Mouse (Mus musculus): ENCODE measurements around the gene Gm11596. TPM values are rescaled to one million over a fixed set of nuclear protein-coding genes. Genes with fewer than 3 reads are reported as not detected.

Gene Gm11596
- polyA plus RNA-seq, 1 experiment from 2014 or later: not detected

Other genes starting within 250 kb of the Gm11596 start
- gene Krtap3-3, start 242.6 kb downstream of the Gm11596 start, polyA plus RNA-seq (2018): not detected in 3 replicates
- not detected in 3 replicates for gene Krtap3-2, start 236.6 kb downstream of the Gm11596 start, polyA plus RNA-seq (2018)
- gene Gm11939, start 234.0 kb downstream of the Gm11596 start, polyA plus RNA-seq (2018): not detected in 3 replicates
- gene Krtap3-1, start 226.8 kb downstream of the Gm11596 start, polyA plus RNA-seq (2018): not detected in 3 replicates
- gene Krtap1-5, start 212.5 kb downstream of the Gm11596 start, polyA plus RNA-seq (2018): not detected in 3 replicates
- not detected in 3 replicates for gene Krtap1-4, start 209.8 kb downstream of the Gm11596 start, polyA plus RNA-seq (2018)
- not detected in 3 replicates for gene Krtap1-3, start 202.1 kb downstream of the Gm11596 start, polyA plus RNA-seq (2018)
- gene Krtap9-3, start 195.4 kb downstream of the Gm11596 start, polyA plus RNA-seq (2018): not detected in 3 replicates
- not detected in 3 replicates for gene Gm11938, start 190.2 kb downstream of the Gm11596 start, polyA plus RNA-seq (2018)
- gene Gm11937, start 183.3 kb downstream of the Gm11596 start, polyA plus RNA-seq (2018): not detected in 3 replicates
- gene Krtap2-4, start 178.6 kb downstream of the Gm11596 start, polyA plus RNA-seq (2018): not detected in 3 replicates
- not detected in 3 replicates for gene Gm11562, start 173.0 kb downstream of the Gm11596 start, polyA plus RNA-seq (2018)
- gene Krtap4-1, start 165.2 kb downstream of the Gm11596 start, polyA plus RNA-seq (2018): not detected in 3 replicates
- gene Krtap4-2, start 158.4 kb downstream of the Gm11596 start, polyA plus RNA-seq (2018): not detected in 3 replicates
- gene Krtap4-7, start 149.4 kb downstream of the Gm11596 start, polyA plus RNA-seq (2018): not detected in 3 replicates
- gene Gm11555, start 143.2 kb downstream of the Gm11596 start, polyA plus RNA-seq (2018): not detected in 3 replicates
- not detected in 3 replicates for gene Gm11563, start 134.5 kb downstream of the Gm11596 start, polyA plus RNA-seq (2018)
- gene Krtap4-6, start 127.5 kb downstream of the Gm11596 start, polyA plus RNA-seq (2018): not detected in 3 replicates
- gene Gm14190, start 102.7 kb downstream of the Gm11596 start, polyA plus RNA-seq (2018): not detected in 3 replicates
- gene Gm14180, start 59.2 kb downstream of the Gm11596 start, polyA plus RNA-seq (2018): not detected in 3 replicates
- not detected in 3 replicates for gene Gm11595, start 20.6 kb downstream of the Gm11596 start, polyA plus RNA-seq (2018)
- not detected in 3 replicates for gene Krtap4-8, start 12.8 kb downstream of the Gm11596 start, polyA plus RNA-seq (2018)
- not detected in 3 replicates for gene Krtap4-9, start 8.3 kb downstream of the Gm11596 start, polyA plus RNA-seq (2018)
- gene Gm11569, start 5.5 kb upstream of the Gm11596 start, polyA plus RNA-seq (2018): not detected in 3 replicates
- gene Gm11554, start 11.0 kb upstream of the Gm11596 start, polyA plus RNA-seq (2018): not detected in 3 replicates
- not detected in 3 replicates for gene Krtap4-13, start 16.4 kb upstream of the Gm11596 start, polyA plus RNA-seq (2018)
- gene Gm11564, start 22.2 kb upstream of the Gm11596 start, polyA plus RNA-seq (2018): not detected in 3 replicates
- gene 2300003K06Rik, start 44.6 kb upstream of the Gm11596 start, polyA plus RNA-seq (2018): not detected in 3 replicates
- not detected in 3 replicates for gene Krtap4-16, start 58.1 kb upstream of the Gm11596 start, polyA plus RNA-seq (2018)
- not detected in 3 replicates for gene Gm11568, start 64.5 kb upstream of the Gm11596 start, polyA plus RNA-seq (2018)
- not detected in 3 replicates for gene Gm11559, start 71.0 kb upstream of the Gm11596 start, polyA plus RNA-seq (2018)
- not detected in 3 replicates for gene Krtap9-1, start 79.9 kb upstream of the Gm11596 start, polyA plus RNA-seq (2018)
- not detected in 3 replicates for gene Gm11567, start 85.7 kb upstream of the Gm11596 start, polyA plus RNA-seq (2018)
- not detected in 3 replicates for gene Krtap31-1, start 114.5 kb upstream of the Gm11596 start, polyA plus RNA-seq (2018)
- not detected in 3 replicates for gene Gm11565, start 121.3 kb upstream of the Gm11596 start, polyA plus RNA-seq (2018)
- not detected in 3 replicates for gene Krtap31-2, start 142.8 kb upstream of the Gm11596 start, polyA plus RNA-seq (2018)
- not detected in 3 replicates for gene Krtap9-5, start 155.0 kb upstream of the Gm11596 start, polyA plus RNA-seq (2018)
- gene Krtap29-1, start 185.6 kb upstream of the Gm11596 start, polyA plus RNA-seq (2018): not detected in 3 replicates
- not detected in 3 replicates for gene Krtap16-1, start 193.1 kb upstream of the Gm11596 start, polyA plus RNA-seq (2018)
- not detected in 3 replicates for gene Krtap17-1, start 200.5 kb upstream of the Gm11596 start, polyA plus RNA-seq (2018)
- gene Krt33a, start 222.7 kb upstream of the Gm11596 start, polyA plus RNA-seq (2018): not detected in 3 replicates
- gene Krt33b, start 236.4 kb upstream of the Gm11596 start, polyA plus RNA-seq (2018): not detected in 3 replicates
- gene Krt34, start 248.1 kb upstream of the Gm11596 start, polyA plus RNA-seq (2018): not detected in 3 replicates